Mouse (Mus musculus) liver, embryonic 13.5 days (tissue): ENCODE data around the gene Myoz1. TPM values are rescaled to one million over a fixed set of nuclear protein-coding genes. Genes with fewer than 3 reads are reported as not detected.

Experiments used
- ATAC-seq: fragments of 200-750 bp; cut with Nextera tagmentation; 2 replicates; pipeline ENCODE4 v1.8.0; 2017; ENCODE audit warnings: low read depth, mild to moderate bottlenecking, moderate number of reproducible peaks, moderate library complexity
- DNase-seq: peaks from one replicate; pipeline ENCODE4 v3.0.0; 2022
- H3K27ac ChIP-seq: fragments of 300-500 bp; sonication (generic); 2 replicates; pipeline ENCODE4 v1.5.1; 2015; ENCODE audit warnings: moderate library complexity, mild to moderate bottlenecking, inconsistent platforms
- H3K27me3 ChIP-seq: fragments of 300-500 bp; sonication (generic); 2 replicates; pipeline ENCODE4 v1.6.1; 2015; ENCODE audit warnings: mild to moderate bottlenecking, inconsistent platforms
- H3K36me3 ChIP-seq: fragments of 300-500 bp; sonication (generic); 2 replicates; pipeline ENCODE4 v1.6.1; 2015; ENCODE audit warnings: mild to moderate bottlenecking, inconsistent platforms
- H3K4me1 ChIP-seq: fragments of 300-500 bp; sonication (generic); replicated peaks from 2 replicates; pipeline ENCODE4 v1.6.1; 2015; ENCODE audit warnings: inconsistent platforms
- H3K4me2 ChIP-seq: fragments of 300-500 bp; sonication (generic); 2 replicates; pipeline ENCODE4 v1.6.1; 2015; ENCODE audit warnings: inconsistent platforms, mild to moderate bottlenecking, moderate library complexity
- H3K4me3 ChIP-seq: fragments of 300-500 bp; sonication (generic); replicated peaks from 2 replicates; pipeline ENCODE4 v1.5.1; 2015; ENCODE audit warnings: mild to moderate bottlenecking, inconsistent platforms
- H3K9ac ChIP-seq: fragments of 300-500 bp; sonication (generic); 2 replicates; pipeline ENCODE4 v1.6.1; 2015; ENCODE audit warnings: mild to moderate bottlenecking, inconsistent platforms
- H3K9me3 ChIP-seq: fragments of 300-500 bp; sonication (generic); replicated peaks from 2 replicates; pipeline ENCODE4 v1.6.1; 2016; ENCODE audit warnings: inconsistent platforms
- WGBS: fragments of 180-500 bp; shearing (Covaris S2); methylation state at CpG from one replicate; pipeline ENCODE4 v1.1.7; 2015; ENCODE audit not compliant: insufficient replicate concordance; 5-methylcytosine and 5-hydroxymethylcytosine counted together
- polyA plus RNA-seq: library from polyadenylated mRNA; unstranded; fragments of >200 nt; fragmentation: Nextera tagmentation; extraction: Ambion mirVana; gene quantifications from 2 replicates; pipeline ENCODE4 v1.2.1, GENCODE M21; 2015

Gene Myoz1
- polyA plus RNA-seq, 1 experiment from 2014 or later = 0.29 TPM

- H3K9me3 ChIP-seq = no peaks in the 10 kb centered on the region
- peaks cover 67% of the 10 kb centered on the region for H3K36me3 ChIP-seq
- DNase-seq (peak; percentile 17), ATAC-seq (peak; percentile 32)
- H3K27me3 ChIP-seq = no peaks in the 10 kb centered on the region
- 43% methylated on average over 13 of the region's 13 CpGs for WGBS
- peak overlapping the region; percentile 95 for H3K4me3 ChIP-seq
- peak overlapping the region; percentile 87 for H3K4me2 ChIP-seq
- H3K9ac ChIP-seq = peak overlapping the region; percentile 94
- peak overlapping the region; percentile 93 for H3K27ac ChIP-seq
- peaks cover 53% of the 10 kb centered on the region for H3K4me1 ChIP-seq
These were observed 38.0 kb upstream of the Myoz1 start for GRCm38 (mm10) chr14:20694185-20694883.

GRCm38 (mm10) chr14:20693589-20694101 lies 37.3 kb upstream of the Myoz1 start:
- ATAC-seq (no peak), DNase-seq (no peak)
- Histone ChIP-seq H3K9ac (peak overlapping the region; percentile 94; the same call in 1 of the 2 replicates), H3K4me1 (peaks cover 46% of the 10 kb centered on the region), H3K4me2 (peak overlapping the region; percentile 87; the same call in 1 of the 2 replicates), H3K4me3 (peak overlapping the region; percentile 95; the same call in 1 of the 2 replicates), H3K27me3 (no peaks in the 10 kb centered on the region), H3K9me3 (no peaks in the 10 kb centered on the region), H3K27ac (peak overlapping the region; percentile 93), H3K36me3 (peaks cover 67% of the 10 kb centered on the region)
- 75% methylated on average over 10 of the region's 10 CpGs for WGBS

- H3K4me1 ChIP-seq = peaks cover 28% of the 10 kb centered on the region
- WGBS = 86% methylated on average over 6 of the region's 6 CpGs
- H3K9ac ChIP-seq = no peak overlapping the region
- DNase-seq (no peak), ATAC-seq (no peak)
- H3K36me3 ChIP-seq = peaks cover 78% of the 10 kb centered on the region
- no peaks in the 10 kb centered on the region for H3K27me3 ChIP-seq
- H3K4me2 ChIP-seq = no peak overlapping the region
- no peaks in the 10 kb centered on the region for H3K9me3 ChIP-seq
- H3K4me3 ChIP-seq = no peak overlapping the region
- no peak overlapping the region; the same call in 1 of the 2 replicates for H3K27ac ChIP-seq
These were observed 35.4 kb upstream of the Myoz1 start for GRCm38 (mm10) chr14:20691772-20692171.

- 0 out of 2 replicates have a peak overlapping the region, but pooled peaks have one; percentile 2 for H3K9ac ChIP-seq
- no peak for ATAC-seq
- H3K4me1 ChIP-seq = peaks cover 7% of the 10 kb centered on the region
- peaks cover 100% of the 10 kb centered on the region for H3K36me3 ChIP-seq
- WGBS = 75% methylated on average over 2 of the region's 2 CpGs
- no peak overlapping the region for H3K4me2 ChIP-seq
- H3K9me3 ChIP-seq = no peaks in the 10 kb centered on the region
- DNase-seq = no peak
- no peak overlapping the region for H3K27ac ChIP-seq
- no peaks in the 10 kb centered on the region for H3K27me3 ChIP-seq
- H3K4me3 ChIP-seq = no peak overlapping the region
These were observed 32.7 kb upstream of the Myoz1 start for GRCm38 (mm10) chr14:20689009-20689408.

GRCm38 (mm10) chr14:20686576-20686975 lies 30.2 kb upstream of the Myoz1 start:
- 86% methylated on average over 3 of the region's 3 CpGs for WGBS
- peaks cover 100% of the 10 kb centered on the region for H3K36me3 ChIP-seq

GRCm38 (mm10) chr14:20682498-20682897 lies 26.2 kb upstream of the Myoz1 start:
- 63% methylated on average over 3 of the region's 3 CpGs for WGBS
- Histone ChIP-seq H3K9ac (no peak overlapping the region), H3K27me3 (no peaks in the 10 kb centered on the region), H3K9me3 (no peaks in the 10 kb centered on the region), H3K36me3 (peaks cover 99% of the 10 kb centered on the region), H3K4me2 (no peak overlapping the region), H3K27ac (no peak overlapping the region), H3K4me3 (no peak overlapping the region), H3K4me1 (peaks cover 11% of the 10 kb centered on the region; the same call in 1 of the 2 replicates)
- DNase-seq (no peak), ATAC-seq (0 out of 2 replicates have a peak, but pooled peaks have one; percentile 36)

More at GRCm38 (mm10) chr14:20686576-20686975, 30.2 kb upstream of the Myoz1 start:
- Histone ChIP-seq H3K4me2 (no peak overlapping the region), H3K4me1 (peaks cover 10% of the 10 kb centered on the region; the same call in 1 of the 2 replicates), H3K27ac (no peak overlapping the region), H3K4me3 (no peak overlapping the region), H3K27me3 (no peaks in the 10 kb centered on the region), H3K9me3 (no peaks in the 10 kb centered on the region), H3K9ac (no peak overlapping the region)
- no peak for ATAC-seq
- DNase-seq = no peak

GRCm38 (mm10) chr14:20681742-20682141 lies 25.4 kb upstream of the Myoz1 start:
- Histone ChIP-seq H3K9me3 (no peaks in the 10 kb centered on the region), H3K4me2 (no peak overlapping the region), H3K27me3 (no peaks in the 10 kb centered on the region), H3K36me3 (peaks cover 99% of the 10 kb centered on the region), H3K4me3 (no peak overlapping the region), H3K9ac (no peak overlapping the region), H3K27ac (no peak overlapping the region), H3K4me1 (peaks cover 11% of the 10 kb centered on the region; the same call in 1 of the 2 replicates)
- no peak for ATAC-seq
- 69% methylated on average over 2 of the region's 2 CpGs for WGBS
- no peak for DNase-seq

- Histone ChIP-seq H3K4me2 (no peak overlapping the region), H3K9ac (no peak overlapping the region), H3K36me3 (peaks cover 73% of the 10 kb centered on the region), H3K27me3 (no peaks in the 10 kb centered on the region), H3K9me3 (no peaks in the 10 kb centered on the region), H3K4me3 (no peak overlapping the region), H3K27ac (no peak overlapping the region), H3K4me1 (peaks cover 30% of the 10 kb centered on the region)
- ATAC-seq = no peak
- WGBS = 77% methylated on average over 4 of the region's 4 CpGs
- no peak for DNase-seq
These were observed 21.6 kb upstream of the Myoz1 start for GRCm38 (mm10) chr14:20677906-20678305.

- peak within 1 kb of the TSS; percentile 86 for H3K9ac ChIP-seq
- peak; percentile 97 for DNase-seq
- H3K4me2 ChIP-seq = peak within 1 kb of the TSS; percentile 90
- H3K4me1 ChIP-seq = peaks cover 25% of the 10 kb centered on the region
- peak within 1 kb of the TSS; percentile 90 for H3K27ac ChIP-seq
- H3K36me3 ChIP-seq = peaks cover 37% of the 10 kb centered on the region
- no peaks in the 10 kb centered on the region for H3K9me3 ChIP-seq
- ATAC-seq = peak; percentile 96
- WGBS = under 1% methylated on average over 43 of the region's 43 CpGs
- peaks cover 12% of the 10 kb centered on the region for H3K27me3 ChIP-seq
- peak within 1 kb of the TSS; percentile 94 for H3K4me3 ChIP-seq
These were observed 17.9 kb upstream of the Myoz1 start, which contains the start of gene Sec24c for GRCm38 (mm10) chr14:20674064-20674833. TSS of gene Sec24c (plus strand) at chr14:20674308.

GRCm38 (mm10) chr14:20673735-20674063 lies 17.4 kb upstream of the Myoz1 start:
- H3K4me1 ChIP-seq = peaks cover 25% of the 10 kb centered on the region
- ATAC-seq (peak; percentile 71), DNase-seq (no peak)
- H3K9ac ChIP-seq = peak overlapping the region; percentile 53
- H3K9me3 ChIP-seq = no peaks in the 10 kb centered on the region
- H3K4me2 ChIP-seq = peak overlapping the region; percentile 70
- 10% methylated on average over 13 of the region's 13 CpGs for WGBS
- H3K36me3 ChIP-seq = peaks cover 31% of the 10 kb centered on the region
- H3K27me3 ChIP-seq = peaks cover 17% of the 10 kb centered on the region
- H3K4me3 ChIP-seq = peak overlapping the region; percentile 94
- peak overlapping the region; percentile 72 for H3K27ac ChIP-seq

- 86% methylated on average over 2 of the region's 2 CpGs for WGBS
- DNase-seq = peak; percentile 38
- ATAC-seq = no peak
These were observed 16.6 kb upstream of the Myoz1 start for GRCm38 (mm10) chr14:20672990-20673389.

More at GRCm38 (mm10) chr14:20672990-20673389, 16.6 kb upstream of the Myoz1 start:
- Histone ChIP-seq H3K9ac (no peak overlapping the region), H3K27me3 (peaks cover 24% of the 10 kb centered on the region), H3K27ac (peak overlapping the region; percentile 72), H3K9me3 (no peaks in the 10 kb centered on the region), H3K36me3 (peaks cover 24% of the 10 kb centered on the region), H3K4me2 (no peak overlapping the region), H3K4me1 (peaks cover 25% of the 10 kb centered on the region), H3K4me3 (no peak overlapping the region)
